Mouse (Mus musculus) G1E (cell line): ENCODE results near the gene Sult6b1. TPM values are rescaled to one million over a fixed set of nuclear protein-coding genes. Genes with fewer than 3 reads are reported as not detected.
A peak's percentile ranks its signal among the peaks of the same experiment; 100 is the strongest.

ENCODE experiments used
- ATAC-seq: 2 replicates; pipeline ENCODE4 v1.8.0; 2016; ENCODE audit warnings: mild to moderate bottlenecking; ENCODE audit not compliant: insufficient number of reproducible peaks, poor library complexity, low FRiP score, severe bottlenecking; ENCODE audit errors: extremely low read depth
- DNase-seq: peaks from one replicate; pipeline ENCODE4 v3.0.0; 2012; ENCODE audit warnings: low spot score
- H3K27me3 ChIP-seq: 2 replicates; pipeline ENCODE4 v1.6.1; 2012; ENCODE audit warnings: mild to moderate bottlenecking, low read length, inconsistent platforms; ENCODE audit not compliant: insufficient read depth
- H3K36me3 ChIP-seq: replicated peaks from 2 replicates; pipeline ENCODE3; 2012; ENCODE audit warnings: mild to moderate bottlenecking, inconsistent platforms
- H3K4me1 ChIP-seq: 2 replicates; pipeline ENCODE4 v1.6.1; 2012; ENCODE audit warnings: low read depth, low read length, inconsistent platforms, mixed read lengths; ENCODE audit not compliant: insufficient read depth
- H3K4me3 ChIP-seq: 2 replicates; pipeline ENCODE4 v1.5.1; 2012; ENCODE audit warnings: low read depth, mild to moderate bottlenecking, inconsistent platforms, low read length, moderate library complexity, mixed read lengths
- H3K9me3 ChIP-seq: replicated peaks from 2 replicates; pipeline ENCODE4 v1.6.1; 2012; ENCODE audit warnings: inconsistent platforms
- CTCF ChIP-seq: IDR thresholded peaks from 2 replicates; pipeline ENCODE4 v1.5.1; 2012; ENCODE audit warnings: low read depth, low read length, inconsistent platforms, mixed read lengths
- GATA1 ChIP-seq: IDR thresholded peaks from 2 replicates; pipeline ENCODE4 v1.6.1; 2012; ENCODE audit warnings: borderline replicate concordance, low read length, inconsistent platforms, mixed read lengths
- GATA2 ChIP-seq: IDR thresholded peaks from 2 replicates; pipeline ENCODE4 v1.6.1; 2012; ENCODE audit warnings: low read depth, low read length, inconsistent platforms, borderline replicate concordance
- POLR2AphosphoS5 ChIP-seq: IDR thresholded peaks from 2 replicates; pipeline ENCODE4 v1.6.1; 2012; ENCODE audit warnings: low read depth, low read length, inconsistent platforms; ENCODE audit not compliant: insufficient replicate concordance
- TAL1 ChIP-seq: conservative IDR thresholded peaks from 2 replicates; pipeline ENCODE4 v1.6.1; 2012; ENCODE audit warnings: low read depth, low read length, inconsistent platforms, mixed read lengths
- polyA plus RNA-seq: library from polyadenylated mRNA; stranded (reverse); fragments of >175 nt; gene quantifications from 2 replicates; pipeline ENCODE4 v1.2.3, GENCODE M21; 2012
- total RNA-seq, 2 experiments: library from RNA; stranded (forward) in 1 of 2; stranded (reverse) in 1 of 2; fragments of 200-1000 nt in 1 of 2; fragments of >200 nt in 1 of 2; fragmentation: Nextera tagmentation in 1 of 2; gene quantifications; 2 replicates each; pipeline ENCODE4 v1.2.3; 2014 to 2017

Sult6b1 gene
- total and polyA plus RNA-seq, 3 experiments, result 0.33 TPM; not detected in 2

DNA sequence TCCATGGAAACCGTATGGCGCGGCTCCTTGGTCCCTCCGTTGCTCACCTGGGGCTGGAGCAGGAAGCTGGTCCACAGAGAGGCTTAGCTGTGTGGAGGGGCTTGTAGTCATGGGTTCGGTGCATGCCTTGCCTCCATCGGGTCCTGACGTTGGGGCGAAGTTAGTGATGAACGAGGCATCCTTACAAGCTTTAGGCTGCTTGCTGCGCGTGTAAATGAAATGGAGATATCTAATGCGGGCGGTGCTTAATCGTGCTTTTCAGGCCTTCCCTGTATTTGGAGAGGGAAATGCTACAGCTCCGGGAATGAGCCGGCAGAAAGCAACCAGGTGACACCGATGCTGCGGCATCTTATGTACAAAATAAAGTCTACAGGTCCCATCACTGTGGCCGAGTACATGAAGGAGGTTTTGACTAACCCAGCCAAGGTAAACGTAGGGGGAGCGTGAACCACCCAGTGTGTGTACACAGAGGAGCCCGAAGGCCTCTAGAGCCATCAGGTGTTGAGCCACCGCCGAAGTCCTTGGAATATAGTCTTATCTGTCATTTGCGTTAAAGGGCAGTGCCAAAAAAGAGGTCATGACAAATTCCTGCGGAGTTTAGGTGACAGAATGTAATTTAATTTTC is 30.5 kb upstream of the Sult6b1 start:
- TF ChIP-seq TAL1 (no peak), GATA2 (no peak), CTCF (no peak), POLR2AphosphoS5 (no peak), GATA1 (no peak)
- H3K4me3 ChIP-seq, result peak overlapping the region; percentile 97
- peaks cover 44% of the 10 kb centered on the region for H3K4me1 ChIP-seq
- no peak for ATAC-seq
- DNase-seq, result no peak
- H3K36me3 ChIP-seq, result peaks cover 53% of the 10 kb centered on the region
- H3K27me3 ChIP-seq, result no peaks in the 10 kb centered on the region
- no peaks in the 10 kb centered on the region for H3K9me3 ChIP-seq

- peaks cover 53% of the 10 kb centered on the region for H3K36me3 ChIP-seq
- TF ChIP-seq TAL1 (no peak), GATA2 (no peak), CTCF (no peak), GATA1 (no peak), POLR2AphosphoS5 (no peak)
Measured at GRCm38 (mm10) chr17:78936466-78937228, 29.9 kb upstream of the Sult6b1 start, which contains the start of the genes Cebpz and Ndufaf7. Gene Cebpz (minus strand): TSS chr17:78937066. Gene Ndufaf7 (plus strand): TSS chr17:78937136.

GRCm38 (mm10) chr17:78935857-78936256 is 29.1 kb upstream of the Sult6b1 start:
- H3K4me1 ChIP-seq, result peaks cover 50% of the 10 kb centered on the region
- TF ChIP-seq CTCF (no peak), POLR2AphosphoS5 (no peak), GATA2 (no peak), TAL1 (no peak), GATA1 (no peak)
- H3K4me3 ChIP-seq, result peak overlapping the region; percentile 97
- ATAC-seq (no peak), DNase-seq (peak; percentile 13)
- H3K27me3 ChIP-seq, result no peaks in the 10 kb centered on the region
- no peaks in the 10 kb centered on the region for H3K9me3 ChIP-seq
- peaks cover 58% of the 10 kb centered on the region for H3K36me3 ChIP-seq

More at GRCm38 (mm10) chr17:78936466-78937228, 29.9 kb upstream of the Sult6b1 start, which contains the start of the genes Cebpz and Ndufaf7:
- peak within 1 kb of the TSS; percentile 97 for H3K4me3 ChIP-seq
- H3K9me3 ChIP-seq, result no peaks in the 10 kb centered on the region
- no peaks in the 10 kb centered on the region for H3K27me3 ChIP-seq
- ATAC-seq, result peak; percentile 99
- H3K4me1 ChIP-seq, result peaks cover 50% of the 10 kb centered on the region
- DNase-seq, result peak; percentile 86

DNA sequence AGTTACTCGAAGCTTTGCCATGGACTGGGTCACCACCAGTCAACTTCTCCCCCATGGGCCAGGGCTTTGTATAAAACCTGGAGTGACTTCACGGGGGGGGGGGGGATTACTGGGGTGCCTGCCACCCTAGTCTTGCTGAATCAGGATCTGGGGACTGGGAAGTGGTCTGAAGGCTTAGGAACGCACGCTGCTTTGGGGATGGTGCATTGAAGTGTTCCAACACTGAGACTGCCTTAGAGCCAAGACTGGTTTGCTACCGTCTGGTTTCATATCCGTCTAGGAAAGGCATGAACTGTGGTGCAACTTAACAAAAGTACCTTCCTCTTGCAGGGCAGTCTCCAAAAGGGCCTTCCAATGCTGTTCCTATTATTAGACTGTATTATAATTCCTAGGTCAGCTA is 10.9 kb upstream of the Sult6b1 start:
- peaks cover 46% of the 10 kb centered on the region for H3K36me3 ChIP-seq
- DNase-seq, result no peak
- no peaks in the 10 kb centered on the region for H3K9me3 ChIP-seq
- no peak for ATAC-seq
- no peaks in the 10 kb centered on the region for H3K27me3 ChIP-seq
- TF ChIP-seq TAL1 (no peak), GATA1 (no peak), POLR2AphosphoS5 (no peak), CTCF (no peak), GATA2 (no peak)
- no peak overlapping the region for H3K4me3 ChIP-seq
- H3K4me1 ChIP-seq, result peaks cover 19% of the 10 kb centered on the region

GRCm38 (mm10) chr17:78916899-78917298 is 10.1 kb upstream of the Sult6b1 start:
- Histone ChIP-seq H3K9me3 (no peaks in the 10 kb centered on the region), H3K4me3 (peak overlapping the region; percentile 81), H3K4me1 (peaks cover 19% of the 10 kb centered on the region), H3K27me3 (no peaks in the 10 kb centered on the region), H3K36me3 (peaks cover 39% of the 10 kb centered on the region)
- DNase-seq, result no peak
- no peak for TF ChIP-seq CTCF
- no peak for TF ChIP-seq GATA1
- TF ChIP-seq GATA2, result no peak
- no peak for TF ChIP-seq POLR2AphosphoS5
- no peak for TF ChIP-seq TAL1
- ATAC-seq, result no peak

DNA sequence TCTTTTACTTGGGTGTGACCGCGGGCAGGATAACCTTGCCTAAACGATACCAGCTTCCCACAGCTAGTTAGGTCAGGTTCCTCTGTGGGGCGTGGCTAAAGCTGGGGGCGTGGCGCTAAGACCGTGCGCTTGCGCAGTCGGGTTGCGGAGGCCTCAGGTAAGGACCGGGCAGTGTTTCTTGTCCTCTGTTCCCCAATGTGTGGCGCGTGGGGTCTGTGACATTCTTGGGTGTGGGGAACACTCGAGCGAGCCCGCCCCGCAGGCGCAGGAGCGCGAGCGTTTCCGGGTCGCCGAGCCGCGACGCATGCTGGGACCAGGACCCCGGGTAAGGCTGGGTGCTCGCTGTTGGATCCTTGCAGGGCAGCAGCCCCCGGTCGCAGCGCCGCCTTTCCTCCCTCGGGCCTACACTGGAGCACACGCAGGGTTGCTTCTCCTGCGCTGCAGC is 9.6 kb upstream of the Sult6b1 start, which contains the start of gene Cebpzos:
Cebpzos (plus strand) TSS at position 132 of the 445 bp plus-strand sequence.
- DNase-seq (peak; percentile 84), ATAC-seq (peak; percentile 97)
- TF ChIP-seq POLR2AphosphoS5 (no peak), CTCF (no peak), TAL1 (no peak), GATA2 (no peak), GATA1 (no peak)
- H3K4me1 ChIP-seq, result peaks cover 19% of the 10 kb centered on the region
- no peaks in the 10 kb centered on the region for H3K9me3 ChIP-seq
- H3K4me3 ChIP-seq, result peak within 1 kb of the TSS; percentile 81
- H3K27me3 ChIP-seq, result no peaks in the 10 kb centered on the region
- peaks cover 34% of the 10 kb centered on the region for H3K36me3 ChIP-seq
